Mouse (Mus musculus) common myeloid progenitor, adult 5-6 weeks (primary cell): ENCODE measurements at regions not wholly inside any gene's neighbourhood (a gene's known extent, or its start where the extent isn't known, plus 50 kb on each side); places are given as distances from the start of the nearest gene placed in this dataset.

Experiments used
- ATAC-seq: replicated peaks from 2 replicates; pipeline ENCODE4 v1.8.0; 2016; ENCODE audit warnings: low read depth, mild to moderate bottlenecking, moderate TSS enrichment, inconsistent platforms; ENCODE audit not compliant: poor library complexity, severe bottlenecking

DNA sequence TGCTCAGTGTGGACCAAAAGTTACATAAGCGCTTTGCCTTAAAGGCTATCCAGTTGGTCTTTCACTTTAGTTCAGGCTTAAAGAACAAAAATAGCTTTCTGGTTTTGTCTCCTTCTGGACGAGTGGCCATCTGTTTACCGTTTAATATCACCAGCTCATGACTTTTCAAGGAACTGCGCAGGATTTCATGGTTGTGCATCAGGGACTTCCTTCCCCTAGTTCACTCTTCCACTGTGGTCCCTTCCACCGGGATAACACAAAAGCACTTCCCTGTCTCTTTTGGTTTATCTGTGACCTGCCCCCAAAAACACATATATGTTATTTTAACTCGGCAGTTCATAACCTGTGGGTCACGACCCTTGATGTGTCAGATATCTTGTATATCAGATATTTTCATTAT lies 252.9 kb downstream of the Enc1 start:
- ATAC-seq, result no peak

DNA sequence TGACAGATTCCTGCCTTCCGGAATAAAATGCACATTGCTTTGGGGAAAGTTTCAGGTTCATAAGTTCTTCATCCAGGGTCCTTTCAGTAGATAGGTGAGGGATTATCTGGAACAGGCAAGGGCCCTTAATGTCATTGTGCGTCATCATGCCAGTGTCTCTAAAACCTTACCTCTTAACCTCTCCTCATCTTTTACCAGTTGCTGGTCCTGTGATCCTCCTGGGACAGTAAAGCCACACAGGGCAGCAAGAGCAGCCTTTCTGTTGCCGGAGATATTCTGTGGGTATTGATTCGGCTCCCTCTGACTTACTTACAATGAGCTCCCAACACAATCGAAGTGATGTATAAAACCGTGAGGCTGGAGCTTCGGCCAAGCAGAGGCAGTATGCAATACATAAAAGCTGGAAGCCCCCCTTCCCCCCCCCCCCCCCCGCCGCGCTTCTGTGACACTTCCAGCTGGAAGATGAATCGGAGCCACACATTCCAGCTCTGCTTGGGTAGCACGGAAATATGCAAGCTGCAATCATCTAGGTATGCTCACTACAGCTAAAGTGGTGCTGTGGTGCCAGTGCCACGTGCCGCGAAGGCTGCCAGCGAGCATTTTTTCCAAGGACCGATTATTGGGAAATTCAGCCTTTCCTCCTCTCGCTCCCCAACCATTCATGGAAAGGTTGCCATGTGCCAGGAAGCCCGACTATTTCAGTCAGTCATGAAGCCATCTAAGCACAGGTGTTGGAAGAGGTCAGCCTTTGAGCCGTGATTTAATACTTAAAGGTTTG lies 252.2 kb downstream of the Enc1 start:
- no peak for ATAC-seq

DNA sequence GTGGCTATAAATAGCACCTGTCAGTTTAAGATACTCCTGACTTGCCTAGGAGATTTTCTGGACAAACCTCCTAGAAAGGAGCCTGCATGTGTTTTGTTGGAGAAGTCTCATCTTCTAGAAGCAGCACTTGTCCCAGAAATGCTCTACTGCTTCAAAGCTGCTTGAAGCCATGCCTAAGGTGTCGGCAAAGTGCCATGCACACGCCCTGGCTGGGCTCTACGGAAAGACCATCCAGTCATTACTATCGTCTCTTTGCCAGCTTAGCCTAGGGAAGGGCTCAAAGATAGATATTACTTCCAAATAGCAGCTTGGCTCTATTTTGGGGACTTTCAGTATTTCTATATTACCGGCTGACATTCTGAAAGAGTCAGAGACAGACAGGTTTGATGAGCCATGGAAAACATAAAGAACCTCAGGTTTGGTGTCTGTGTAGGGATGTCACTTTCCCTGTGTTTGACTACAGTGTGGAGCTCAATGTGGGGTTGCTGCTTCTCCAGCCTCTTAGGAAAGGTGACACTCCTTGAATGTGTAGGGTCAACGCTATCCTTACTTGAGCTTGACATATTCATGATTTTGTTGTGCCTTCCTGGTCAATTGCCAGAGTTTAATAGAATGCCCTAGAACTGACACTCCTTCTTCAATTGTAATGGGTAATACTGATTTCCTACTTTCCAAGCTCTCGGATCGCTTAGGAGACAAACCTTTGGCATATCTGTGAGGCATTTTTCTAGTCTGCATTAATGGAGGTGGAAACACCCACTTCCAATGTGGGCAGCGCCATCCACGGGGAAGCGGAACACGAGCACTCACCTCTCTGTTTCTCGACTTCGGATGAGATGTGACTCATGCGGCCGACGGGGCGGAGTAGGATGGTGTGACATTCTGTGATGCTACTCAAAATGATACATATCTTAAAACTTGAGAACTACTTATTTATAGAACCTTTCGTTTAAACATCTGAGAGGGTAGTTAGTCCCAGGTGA lies 251.3 kb downstream of the Enc1 start:
- ATAC-seq, result no peak

DNA sequence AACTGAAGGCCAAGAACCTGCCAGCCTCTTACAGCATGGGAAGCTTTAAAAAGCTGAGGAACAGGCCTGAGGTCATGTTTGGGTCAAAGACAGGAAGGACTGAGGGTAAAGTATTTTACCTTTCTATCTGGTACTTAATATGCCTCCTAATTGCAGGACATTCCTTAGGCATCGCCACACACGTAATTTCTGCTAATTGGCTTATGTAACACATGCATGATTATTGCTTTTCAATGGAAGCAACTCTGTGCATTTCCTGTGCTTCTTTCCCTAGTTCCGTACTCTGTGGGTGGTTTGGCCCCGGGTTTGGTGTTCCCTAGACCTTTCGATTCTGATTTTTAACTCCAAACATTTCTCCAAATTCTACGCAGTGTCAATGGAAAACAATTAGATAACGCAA lies 249.2 kb downstream of the Enc1 start:
- ATAC-seq, result no peak

DNA sequence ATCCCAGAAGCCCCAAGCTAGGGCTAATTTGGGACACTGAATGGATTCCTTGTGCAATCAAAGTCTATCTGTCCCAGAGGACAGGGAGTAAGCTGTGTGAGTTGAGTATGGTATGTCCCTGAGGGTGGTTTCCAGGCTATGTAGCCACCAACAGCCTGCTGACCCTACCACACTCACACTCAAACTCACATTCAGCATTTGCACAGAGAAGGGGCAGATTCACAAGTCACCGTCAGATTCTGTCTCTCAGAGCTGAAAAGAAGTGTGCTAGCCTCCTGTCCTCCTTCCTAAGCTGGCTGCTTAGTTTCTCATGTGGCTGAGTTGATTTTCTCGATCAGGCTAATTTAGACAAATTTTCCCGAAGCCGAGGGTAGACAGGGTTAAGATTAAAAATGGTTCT lies 248.8 kb downstream of the Enc1 start:
- ATAC-seq, result no peak

DNA sequence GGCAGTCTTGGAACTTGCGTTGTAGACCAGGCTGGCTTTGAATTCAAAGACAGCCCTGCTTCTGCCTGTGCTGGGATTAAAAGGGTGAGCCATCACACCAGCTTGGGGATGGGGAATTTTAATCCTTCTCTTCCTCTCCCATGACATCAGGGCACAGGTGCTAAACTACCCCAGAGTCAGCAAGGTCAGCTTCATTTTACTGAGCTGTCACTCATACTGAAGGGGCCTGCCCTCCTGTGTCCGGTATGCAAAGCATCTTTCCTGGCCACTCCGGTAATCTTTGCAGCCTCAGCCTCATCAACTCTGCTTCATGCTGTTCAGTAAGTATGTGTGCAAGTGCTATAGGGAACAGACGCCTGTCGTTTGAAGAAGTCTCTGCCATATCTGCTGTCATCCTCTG lies 248.1 kb downstream of the Enc1 start:
- ATAC-seq, result no peak

DNA sequence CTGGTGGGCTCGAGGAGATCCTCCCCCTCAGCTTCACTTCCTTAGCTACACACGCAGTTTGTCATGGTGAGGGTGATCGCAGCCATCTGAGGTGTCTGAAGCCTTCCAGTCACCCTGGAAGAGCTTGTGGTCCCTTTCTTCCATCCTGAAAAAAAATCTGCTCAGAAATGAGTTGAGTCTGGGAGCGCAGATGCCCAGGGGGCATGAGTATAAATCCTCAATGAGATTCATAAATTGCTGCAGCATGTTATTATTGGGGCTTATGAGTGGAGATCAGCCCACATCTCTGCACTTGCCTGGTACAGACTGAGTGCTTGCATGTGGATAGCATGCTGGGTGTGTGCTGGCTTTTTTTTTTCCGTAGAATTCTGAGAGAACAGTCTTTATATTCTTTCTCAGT lies 247.6 kb downstream of the Enc1 start:
- ATAC-seq, result no peak

DNA sequence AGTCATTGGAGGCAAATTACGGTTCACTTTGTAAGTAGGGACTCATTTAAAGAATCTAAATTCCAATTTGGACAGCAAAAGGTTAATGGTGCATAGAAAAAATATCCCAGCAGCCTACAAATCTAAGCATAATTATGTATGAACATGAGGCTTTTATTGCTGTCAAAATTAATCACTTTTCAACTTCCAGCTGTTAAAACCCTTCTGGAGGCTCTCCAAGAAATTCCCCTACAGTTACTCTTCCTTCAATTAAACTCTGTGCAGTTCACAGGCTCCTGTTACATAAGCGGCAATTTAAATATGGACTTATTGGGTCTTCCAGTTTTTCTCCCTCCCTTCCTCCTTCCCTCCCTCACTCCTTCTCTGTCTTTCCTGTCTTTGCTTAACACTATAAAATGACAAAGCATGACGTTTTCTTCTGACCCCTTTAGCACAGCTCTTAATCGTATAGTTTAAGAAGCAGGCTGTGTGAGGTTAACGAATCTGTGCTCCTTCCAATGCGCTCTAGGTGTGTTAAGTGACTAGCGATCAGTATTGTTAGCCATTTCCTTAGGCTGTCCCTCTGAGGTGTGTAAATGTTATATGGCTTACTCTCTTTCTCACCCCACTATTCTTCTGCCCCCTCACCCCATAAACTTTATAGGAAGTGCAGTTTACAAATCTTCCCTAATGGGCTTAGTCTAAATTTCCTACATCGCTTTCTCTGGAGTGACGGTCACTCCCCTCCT lies 247.0 kb downstream of the Enc1 start:
- ATAC-seq, result no peak

DNA sequence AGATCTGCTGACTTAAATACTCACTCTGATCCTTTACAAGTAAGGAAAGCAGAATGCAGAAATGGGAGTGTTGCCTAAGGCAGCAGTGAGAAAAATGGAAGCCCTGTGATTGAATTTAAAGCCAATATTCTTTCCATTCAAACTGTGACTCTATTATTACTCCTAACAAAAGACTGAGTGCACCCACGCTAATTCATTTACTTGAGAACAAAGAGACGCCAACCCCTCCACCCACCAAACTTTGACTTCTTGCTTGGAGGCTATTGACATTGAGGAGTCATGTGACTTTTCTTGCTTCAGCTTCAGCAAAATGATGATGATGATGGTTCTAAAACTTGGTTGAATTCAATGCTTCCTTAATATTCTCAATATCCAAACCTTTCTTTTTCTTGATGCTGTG lies 245.6 kb downstream of the Enc1 start:
- no peak for ATAC-seq

DNA sequence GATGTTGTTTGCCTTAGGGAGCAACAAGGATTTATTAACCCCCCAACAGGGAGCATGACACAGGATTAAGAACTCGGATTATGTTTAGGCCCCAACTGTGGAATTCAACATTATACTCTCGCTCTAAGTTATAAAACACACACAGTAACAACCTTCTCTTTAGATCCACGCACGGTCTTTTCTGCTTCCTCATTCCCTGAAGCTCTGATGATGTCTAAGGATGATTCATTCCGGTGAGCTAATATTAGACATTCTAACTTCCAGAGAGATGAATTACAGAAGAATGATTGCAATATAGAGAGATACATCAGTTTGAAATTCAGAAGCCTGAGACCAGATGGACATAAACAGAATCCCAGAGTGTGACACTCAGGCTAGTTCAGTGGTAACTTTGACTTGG lies 245.0 kb downstream of the Enc1 start:
- ATAC-seq, result no peak

DNA sequence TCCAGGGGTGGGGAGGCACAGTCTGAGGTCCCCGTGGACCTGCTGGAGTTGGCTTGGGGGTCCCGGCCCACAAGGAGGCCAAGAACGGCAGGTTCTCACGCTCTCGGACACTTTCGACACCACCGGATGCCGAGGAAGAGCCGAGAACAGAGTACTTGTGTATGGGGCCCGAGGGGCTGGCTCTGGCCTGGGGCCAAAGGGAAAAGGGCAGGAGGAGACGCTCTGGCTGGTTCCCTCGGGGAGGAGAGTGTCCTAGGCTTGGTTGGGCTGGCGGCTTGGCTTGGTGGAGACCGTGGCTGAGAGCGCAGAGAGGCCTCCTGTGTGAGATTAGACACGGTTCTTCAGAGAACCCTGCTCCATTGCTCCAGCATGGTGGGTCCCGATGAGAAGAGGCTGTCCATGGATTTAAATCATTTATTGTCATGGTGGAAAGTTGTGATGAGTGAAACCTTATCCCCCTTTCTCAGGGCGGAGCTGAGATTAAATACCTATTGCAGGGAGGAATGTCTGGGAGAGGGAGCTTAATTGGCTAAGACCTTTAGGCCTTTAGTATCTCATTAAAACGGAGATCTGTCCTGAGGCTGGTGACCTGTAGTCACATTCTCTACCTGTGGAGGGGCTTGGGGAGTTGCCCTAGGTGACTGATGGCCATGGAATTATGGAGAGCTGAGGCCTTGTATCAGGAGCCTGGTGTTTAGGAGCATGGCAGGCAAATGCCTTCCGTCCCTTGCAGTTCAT lies 244.1 kb downstream of the Enc1 start:
- no peak for ATAC-seq

DNA sequence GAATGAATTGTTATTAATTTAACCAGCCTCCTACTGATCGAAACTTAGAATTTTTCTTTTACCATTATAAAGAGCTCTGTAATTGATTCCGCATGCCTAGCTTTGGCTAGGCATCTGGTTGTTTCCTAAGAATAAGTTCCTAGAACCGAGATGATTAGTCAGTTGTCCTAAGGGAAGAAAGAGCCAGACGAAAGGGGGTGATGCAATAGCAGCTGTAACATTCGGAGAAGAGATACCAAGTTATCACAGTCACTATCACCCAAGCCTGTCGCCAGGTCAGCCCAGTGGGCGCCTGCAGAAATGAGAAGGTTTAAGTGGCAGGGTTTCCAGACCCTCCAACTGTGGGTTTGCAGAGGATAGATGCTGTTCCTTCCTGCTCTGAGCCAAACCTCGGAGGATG lies 242.8 kb downstream of the Enc1 start:
- ATAC-seq, result no peak

DNA sequence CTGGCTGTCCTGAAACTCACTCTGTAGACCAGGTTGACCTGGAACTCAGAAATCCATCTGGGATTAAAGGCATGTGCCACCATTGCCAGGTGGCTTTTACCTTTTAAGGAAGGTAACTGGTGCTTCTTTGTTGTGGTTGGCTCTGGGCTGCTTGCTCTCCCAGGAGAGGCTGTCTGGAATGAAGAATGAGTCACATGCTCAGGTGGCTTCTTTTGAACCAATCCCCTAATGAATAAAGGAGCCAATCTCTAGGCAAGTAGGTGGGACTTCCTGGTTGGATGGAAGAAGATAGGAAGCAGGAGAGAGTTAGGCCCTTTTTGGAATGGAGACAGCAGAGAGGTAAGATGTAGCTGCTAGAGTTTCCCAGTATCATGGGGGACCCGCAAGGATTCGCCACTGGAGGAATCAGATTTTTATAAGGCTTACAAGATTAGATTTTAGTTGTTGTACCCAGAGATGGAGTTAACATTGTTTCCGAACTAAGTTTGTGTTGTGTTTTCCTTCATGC lies 241.6 kb downstream of the Enc1 start:
- no peak for ATAC-seq

DNA sequence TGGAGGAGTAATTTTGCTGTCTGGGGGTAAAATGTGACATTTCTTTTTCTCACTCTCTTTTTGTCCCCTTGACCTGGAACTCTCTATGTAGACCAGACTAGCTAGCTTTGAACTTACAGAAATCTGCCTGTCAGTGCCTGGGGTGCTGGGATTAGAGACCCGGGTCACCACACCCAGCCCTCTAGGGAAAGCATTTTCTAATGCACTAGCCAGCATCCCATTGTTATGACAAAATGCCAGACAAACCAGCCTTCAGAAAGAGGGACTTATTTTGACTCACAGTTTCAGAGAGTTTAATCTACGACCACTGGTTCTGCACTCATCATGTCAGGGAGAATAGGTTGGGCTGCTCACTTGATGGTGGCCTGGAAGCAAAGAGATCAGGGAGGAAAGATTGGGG lies 240.4 kb downstream of the Enc1 start:
- ATAC-seq, result no peak

DNA sequence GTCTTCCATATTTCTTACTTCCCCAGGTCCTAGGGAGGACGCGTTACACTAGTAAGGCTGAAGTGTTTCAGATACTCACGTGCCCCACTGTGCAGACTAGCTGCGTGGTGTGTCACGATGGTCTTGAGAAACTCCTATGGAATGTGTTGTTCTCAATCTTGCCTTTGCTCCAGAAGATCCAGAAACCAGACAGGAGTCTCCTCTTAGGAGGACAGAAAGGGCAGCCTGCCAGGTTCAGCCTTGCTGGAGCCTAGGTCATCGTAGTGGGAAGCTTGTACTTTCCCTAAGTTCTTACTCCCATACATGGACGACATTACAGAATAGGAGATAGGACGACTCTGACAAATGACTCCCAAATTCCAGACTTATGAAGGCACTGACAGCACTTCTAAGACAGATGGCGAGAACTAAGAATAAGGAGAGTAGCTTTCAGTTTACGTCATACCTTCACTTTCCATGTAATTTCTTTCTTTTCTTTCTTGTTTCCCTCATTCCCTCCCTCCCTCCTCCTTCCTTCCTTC lies 238.2 kb downstream of the Enc1 start:
- no peak for ATAC-seq

DNA sequence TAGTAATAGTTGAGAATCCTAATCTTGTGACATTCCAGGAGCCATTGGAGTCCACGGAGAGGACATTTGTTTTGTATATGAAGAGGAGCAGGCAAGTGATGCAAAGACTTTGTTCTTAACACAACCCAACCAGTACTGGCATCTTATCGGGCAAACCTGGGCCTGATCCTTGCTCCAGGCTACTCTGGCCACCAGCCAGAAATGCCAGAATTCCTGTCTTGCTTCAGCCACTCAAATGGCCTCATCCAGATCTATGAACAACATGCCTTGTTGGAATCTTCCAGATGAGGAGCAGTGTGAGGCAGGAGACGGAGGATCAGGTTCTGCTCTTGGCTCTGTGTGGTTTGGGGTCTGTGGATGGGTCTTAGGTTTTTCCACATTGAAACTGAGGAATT lies 233.1 kb downstream of the Enc1 start:
- ATAC-seq, result no peak

DNA sequence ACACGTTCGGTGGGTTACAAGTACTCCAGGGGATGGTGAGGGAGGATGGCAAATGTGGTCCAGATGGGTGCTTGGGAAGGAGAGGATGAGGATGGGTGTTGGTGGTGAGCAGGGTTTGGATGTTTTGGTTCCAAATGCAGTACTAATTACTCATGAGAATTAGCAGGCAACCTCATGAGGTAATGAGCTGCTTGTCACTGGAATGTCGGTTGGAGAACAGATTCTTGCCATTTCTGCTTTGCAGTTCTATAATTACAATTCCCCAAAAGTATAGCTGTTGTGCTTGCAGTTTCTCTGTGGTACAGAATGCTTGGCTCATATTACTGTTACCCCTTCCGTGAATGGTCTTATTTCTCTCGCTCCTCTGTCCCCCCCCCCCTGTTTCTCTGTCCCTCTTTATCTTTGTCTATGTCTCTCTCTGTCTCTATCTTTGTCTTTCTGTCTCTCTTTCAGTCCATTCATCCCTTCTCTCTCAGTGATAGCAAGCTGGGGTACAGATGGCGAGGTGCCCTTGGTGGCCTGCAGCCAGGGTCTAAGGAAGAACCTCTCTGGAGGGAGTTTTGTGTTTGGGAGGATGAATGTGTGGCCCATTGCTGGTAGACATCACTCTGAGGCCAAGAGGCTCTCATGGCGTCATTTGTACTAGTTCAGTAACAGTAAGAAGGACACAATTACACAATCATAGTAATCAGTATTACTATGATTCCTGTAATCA lies 232.5 kb downstream of the Enc1 start:
- ATAC-seq, result no peak

DNA sequence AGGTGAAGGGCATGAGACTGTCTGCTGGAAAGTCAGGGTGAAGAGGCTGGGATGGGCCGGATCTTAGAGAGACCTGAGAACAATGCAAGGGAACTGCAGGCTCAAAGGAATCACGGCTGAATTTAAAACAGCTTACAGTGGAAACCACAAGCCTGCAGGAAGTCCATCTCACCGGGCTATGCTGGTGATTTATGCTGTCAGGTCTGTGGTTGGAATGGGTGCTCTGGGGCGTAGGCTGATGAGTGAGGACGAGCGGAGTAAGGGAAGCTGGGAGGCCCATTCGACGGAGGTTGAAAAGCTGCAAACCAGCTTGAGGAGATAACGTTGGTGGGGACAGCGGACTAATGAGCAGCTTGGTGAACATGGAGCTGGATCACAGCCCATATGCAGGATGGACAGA lies 229.1 kb downstream of the Enc1 start:
- peak; percentile 95 for ATAC-seq
